Mouse (Mus musculus) liver, adult 2 months (tissue): ENCODE measurements around the gene Gm10197. TPM values are rescaled to one million over a fixed set of nuclear protein-coding genes. Genes with fewer than 3 reads are reported as not detected.

Experiments
- DNase-seq: peaks from one replicate; pipeline ENCODE4 v3.0.0-alpha.2; 2011; ENCODE audit warnings: low read depth, low spot score; ENCODE audit errors: extremely low read depth
- H3K27ac ChIP-seq: fragments of 200-500 bp; replicated peaks from 2 replicates; pipeline ENCODE4 v1.5.1; 2012; ENCODE audit warnings: low read depth, mild to moderate bottlenecking, control low read depth, inconsistent platforms, low read length; ENCODE audit not compliant: insufficient read depth
- H3K27me3 ChIP-seq: fragments of 200-500 bp; 2 replicates; pipeline ENCODE4 v1.6.1; 2012; ENCODE audit warnings: mild to moderate bottlenecking, moderate library complexity, low read length, inconsistent platforms; ENCODE audit not compliant: control insufficient read depth, insufficient read depth
- H3K36me3 ChIP-seq: fragments of 200-500 bp; 2 replicates; pipeline ENCODE4 v1.6.1; 2012; ENCODE audit warnings: low read length, inconsistent platforms; ENCODE audit not compliant: control insufficient read depth, insufficient read depth
- H3K4me1 ChIP-seq: fragments of 200-500 bp; 2 replicates; pipeline ENCODE4 v1.6.1; 2011; ENCODE audit warnings: low read length; ENCODE audit not compliant: control insufficient read depth, insufficient read depth
- H3K4me3 ChIP-seq: fragments of 200-500 bp; 2 replicates; pipeline ENCODE4 v1.5.1; 2011; ENCODE audit warnings: low read depth, mild to moderate bottlenecking, control low read depth, low read length, moderate library complexity; ENCODE audit not compliant: insufficient read depth
- H3K79me2 ChIP-seq: fragments of 200-500 bp; 2 replicates; pipeline ENCODE4 v1.6.1; 2012; ENCODE audit warnings: inconsistent platforms, mild to moderate bottlenecking, low read length, moderate library complexity; ENCODE audit not compliant: control insufficient read depth, insufficient read depth
- H3K9ac ChIP-seq: fragments of 200-500 bp; 2 replicates; pipeline ENCODE4 v1.6.1; 2012; ENCODE audit warnings: low read depth, mild to moderate bottlenecking, control low read depth, inconsistent platforms, low read length
- CTCF ChIP-seq: fragments of 200-500 bp; IDR thresholded peaks from 2 replicates; pipeline ENCODE4 v1.5.1; 2011; ENCODE audit warnings: low read depth, low read length, control low read depth
- POLR2A ChIP-seq: fragments of 200-500 bp; IDR thresholded peaks from 2 replicates; pipeline ENCODE4 v1.6.1; 2011; ENCODE audit warnings: low read length, control low read depth; ENCODE audit not compliant: insufficient read depth; ENCODE audit errors: extremely low read depth
- WGBS: fragments of 180-500 bp; shearing (Covaris S2); methylation state at CpG from one replicate; pipeline ENCODE4 v1.1.7; 2018; 5-methylcytosine and 5-hydroxymethylcytosine counted together
- polyA plus RNA-seq: library from polyadenylated mRNA; depleted of rRNA; stranded (reverse); fragments of >200 nt; gene quantifications from 2 replicates; pipeline ENCODE4 v1.2.3, GENCODE M21; 2012; rRNA removed
- total RNA-seq: library from RNA; depleted of rRNA; stranded (reverse); fragments of >200 nt; gene quantifications from 2 replicates; pipeline ENCODE4 v1.2.3, GENCODE M21; 2014; rRNA removed

The Gm10197 gene
- not detected in 2 replicates for total RNA-seq
- polyA plus RNA-seq, result not detected in 2 replicates

DNA sequence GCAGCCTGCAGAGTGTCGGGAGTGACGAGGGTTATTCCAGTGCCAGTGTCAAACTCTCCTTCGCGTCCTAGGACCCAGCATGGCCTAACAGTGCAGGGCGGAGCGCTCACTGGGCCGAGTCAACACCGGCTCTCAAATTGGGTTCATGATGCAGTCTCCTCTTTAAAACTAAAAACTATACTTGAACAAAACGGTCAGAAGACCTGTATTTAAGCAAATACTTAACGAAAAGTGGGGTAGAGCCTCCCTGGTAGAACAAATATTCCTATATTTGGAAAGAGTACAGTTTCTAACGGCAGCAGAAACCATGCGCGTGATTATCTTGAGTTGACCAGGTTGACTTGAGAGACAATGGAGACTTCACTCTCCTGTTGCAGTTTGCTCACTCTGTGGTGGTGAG is at the start of gene Gm10197:
Gm10197 (minus strand) TSS at position 101 of the 400 bp plus-strand sequence.
- TF ChIP-seq CTCF, result no peak
- no peak for TF ChIP-seq POLR2A
- Histone ChIP-seq H3K27me3 (no peaks in the 10 kb centered on the region), H3K4me1 (no peaks in the 10 kb centered on the region), H3K9ac (no peak within 1 kb of the TSS), H3K79me2 (peaks cover 5% of the 10 kb centered on the region; the same call in 1 of the 2 replicates), H3K27ac (no peak within 1 kb of the TSS), H3K4me3 (no peak within 1 kb of the TSS), H3K36me3 (peaks cover 18% of the 10 kb centered on the region)
- DNase-seq, result no peak
- WGBS, result 89% methylated on average over 13 of the region's 13 CpGs

DNA sequence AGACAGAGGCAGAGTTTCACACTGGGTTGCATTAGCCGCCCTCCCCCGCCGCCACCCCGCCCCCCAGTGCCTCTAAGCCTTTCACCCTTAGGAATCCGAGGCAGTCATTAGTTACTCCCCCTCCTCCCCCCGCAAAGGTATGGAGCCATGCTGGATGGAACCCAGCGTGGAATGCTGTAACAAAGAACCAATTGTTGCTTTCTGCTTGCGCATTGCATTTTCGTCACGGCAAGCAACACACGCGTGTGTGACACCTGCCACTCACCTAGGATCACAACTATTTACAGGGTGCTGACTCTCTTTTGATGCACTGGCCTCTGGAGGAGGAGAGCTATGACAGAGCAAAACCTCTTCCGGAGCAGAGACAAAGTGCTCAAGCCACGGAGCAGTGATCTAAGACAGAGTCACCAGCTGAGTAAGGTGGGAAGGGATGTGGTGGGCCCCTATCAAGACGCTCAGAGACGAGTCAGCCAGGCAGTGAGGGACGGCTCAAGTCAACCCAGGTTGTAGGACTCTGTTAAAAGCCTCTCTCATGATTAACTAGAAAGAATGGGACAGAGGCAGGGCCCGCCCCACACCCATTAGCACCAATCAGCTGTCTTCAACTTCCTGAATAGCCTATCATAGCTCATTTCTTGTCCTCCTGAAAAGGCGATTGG is 49.5 kb upstream of the Gm10197 start:
- no peak for TF ChIP-seq POLR2A
- no peak for TF ChIP-seq CTCF
- Histone ChIP-seq H3K36me3 (no peaks in the 10 kb centered on the region), H3K27ac (no peak overlapping the region), H3K4me3 (no peak overlapping the region), H3K9ac (no peak overlapping the region), H3K79me2 (no peaks in the 10 kb centered on the region), H3K4me1 (no peaks in the 10 kb centered on the region), H3K27me3 (no peaks in the 10 kb centered on the region)
- DNase-seq, result peak; percentile 19
- 8% methylated on average over 19 of the region's 19 CpGs for WGBS

DNA sequence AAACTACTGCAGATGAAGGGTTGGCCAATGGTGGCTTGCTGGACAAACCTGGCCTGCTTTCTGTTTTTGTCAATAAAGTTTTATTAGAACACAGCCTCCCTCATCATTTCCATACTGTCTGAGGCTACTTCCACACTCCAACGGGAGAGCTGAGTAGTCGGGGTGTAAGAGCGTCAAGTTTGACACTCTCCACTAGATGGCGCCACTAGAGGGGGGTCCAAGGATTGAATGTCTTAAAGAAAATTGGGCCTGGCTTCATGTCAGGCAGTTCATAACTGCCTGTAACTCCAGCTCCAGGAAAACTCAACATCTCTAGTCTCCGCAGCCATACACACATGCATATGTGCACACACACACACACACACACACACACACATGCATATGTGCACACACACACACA is 48.3 kb upstream of the Gm10197 start:
- no peaks in the 10 kb centered on the region for H3K79me2 ChIP-seq
- H3K27me3 ChIP-seq, result no peaks in the 10 kb centered on the region
- H3K27ac ChIP-seq, result no peak overlapping the region
- no peak overlapping the region for H3K4me3 ChIP-seq
- no peak for DNase-seq
- TF ChIP-seq POLR2A, result no peak
- TF ChIP-seq CTCF, result peak; percentile 44; the same call in 1 of the 2 replicates
- H3K36me3 ChIP-seq, result no peaks in the 10 kb centered on the region
- 50% methylated on average over 5 of the region's 5 CpGs for WGBS
- no peak overlapping the region for H3K9ac ChIP-seq
- no peaks in the 10 kb centered on the region for H3K4me1 ChIP-seq

DNA sequence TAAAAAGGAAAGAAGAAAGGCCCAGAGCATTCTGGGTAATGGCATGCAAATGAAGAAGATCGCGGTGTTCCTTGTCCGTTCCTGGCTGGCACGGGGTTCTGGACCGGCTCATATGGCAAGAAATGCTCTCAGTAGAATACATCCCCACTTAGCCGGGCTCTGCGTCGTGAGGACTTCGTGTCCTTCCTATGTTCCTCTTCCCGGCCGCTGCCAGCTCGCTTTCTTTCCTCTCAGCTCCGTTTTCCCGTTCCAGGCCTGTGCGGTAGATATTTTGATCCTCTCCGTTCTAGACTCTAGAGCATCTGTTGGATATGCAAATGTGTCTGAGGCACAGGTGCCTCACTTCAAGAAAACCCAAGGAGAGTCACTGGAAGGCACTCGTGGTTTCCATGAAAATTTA is 43.6 kb upstream of the Gm10197 start:
- H3K4me3 ChIP-seq, result no peak overlapping the region

DNA sequence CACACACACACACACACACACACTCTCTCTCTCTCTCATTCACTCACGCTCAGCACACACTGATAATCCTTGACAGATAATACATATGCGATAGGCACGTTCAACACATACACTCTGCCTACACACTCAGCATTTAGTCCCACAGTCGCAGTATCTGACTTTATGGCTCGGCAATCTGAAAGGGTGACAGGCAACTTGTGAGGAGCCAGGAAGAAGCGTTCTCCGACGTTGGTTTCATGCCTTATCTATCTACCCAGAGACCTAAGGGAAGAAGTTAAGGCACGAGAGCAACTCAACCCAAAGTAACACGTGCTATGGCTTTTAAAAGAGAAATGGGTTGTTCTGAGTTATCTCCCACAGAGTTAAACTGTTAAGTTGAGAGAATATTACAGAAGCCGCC is 43.1 kb upstream of the Gm10197 start:
- H3K79me2 ChIP-seq, result no peaks in the 10 kb centered on the region
- H3K9ac ChIP-seq, result no peak overlapping the region
- DNase-seq, result no peak
- TF ChIP-seq CTCF (no peak), POLR2A (no peak)
- no peaks in the 10 kb centered on the region for H3K27me3 ChIP-seq
- H3K4me3 ChIP-seq, result no peak overlapping the region
- no peaks in the 10 kb centered on the region for H3K4me1 ChIP-seq
- H3K27ac ChIP-seq, result no peak overlapping the region
- 86% methylated on average over 11 of the region's 11 CpGs for WGBS
- no peaks in the 10 kb centered on the region for H3K36me3 ChIP-seq

More for the DNA sequence above, 43.6 kb upstream of the Gm10197 start:
- DNase-seq, result no peak
- TF ChIP-seq CTCF (no peak), POLR2A (no peak)
- H3K9ac ChIP-seq, result no peak overlapping the region
- no peaks in the 10 kb centered on the region for H3K36me3 ChIP-seq
- H3K27ac ChIP-seq, result no peak overlapping the region
- no peaks in the 10 kb centered on the region for H3K27me3 ChIP-seq
- 88% methylated on average over 17 of the region's 17 CpGs for WGBS
- H3K4me1 ChIP-seq, result no peaks in the 10 kb centered on the region
- no peaks in the 10 kb centered on the region for H3K79me2 ChIP-seq

DNA sequence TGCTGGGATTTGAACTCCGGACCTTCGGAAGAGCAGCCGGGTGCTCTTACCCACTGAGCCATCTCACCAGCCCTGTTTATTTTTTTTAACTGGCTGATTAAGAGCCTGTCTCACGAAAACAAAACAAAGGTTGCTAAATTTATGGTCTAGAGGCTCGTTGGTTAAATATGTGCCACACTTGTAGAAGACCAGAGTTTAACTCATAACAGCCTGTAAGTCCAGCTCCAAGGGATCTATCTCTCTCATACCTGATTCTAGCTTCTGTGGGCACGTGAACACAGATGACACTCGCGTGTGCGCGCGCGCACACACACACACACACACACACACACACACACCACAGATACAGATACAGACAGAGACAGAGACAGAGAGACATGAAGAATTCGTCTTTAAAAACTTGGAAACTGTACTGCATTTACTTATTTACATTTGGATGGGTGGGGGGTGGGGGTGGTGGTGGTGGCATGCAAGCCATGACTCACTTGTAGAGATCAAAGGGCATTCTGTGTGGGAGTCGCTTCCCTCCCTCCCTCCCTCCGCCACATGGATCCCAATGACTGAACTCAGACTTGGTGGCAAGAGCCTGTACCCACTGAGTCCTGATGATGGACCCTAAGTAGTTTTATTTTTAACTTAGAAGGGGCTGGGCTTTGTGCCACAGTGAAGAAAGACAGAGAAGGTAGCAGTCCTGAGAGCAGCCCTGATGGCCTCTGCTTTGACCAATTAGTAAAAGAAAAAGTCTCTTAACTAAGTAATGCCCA is 42.2 kb upstream of the Gm10197 start:
- Histone ChIP-seq H3K4me1 (no peaks in the 10 kb centered on the region), H3K27ac (no peak overlapping the region), H3K79me2 (no peaks in the 10 kb centered on the region), H3K9ac (no peak overlapping the region), H3K36me3 (no peaks in the 10 kb centered on the region), H3K4me3 (no peak overlapping the region), H3K27me3 (no peaks in the 10 kb centered on the region)
- 54% methylated on average over 15 of the region's 15 CpGs for WGBS
- TF ChIP-seq POLR2A, result no peak
- no peak for TF ChIP-seq CTCF
- DNase-seq, result no peak
